Mouse (Mus musculus): ENCODE measurements around the gene Abca5.
"Not testable (repeated sequence)": the region's sequence is repeated elsewhere in the genome, so short reads cannot be mapped to it uniquely, and the experiment has no call there.

Gene Abca5

GRCm38 (mm10) chr11:110337289-110338245 lies at the start of gene Abca5:
TSS of gene Abca5 (minus strand) at chr11:110337716.
- peak; percentile 80 to 83 for DNase-seq

GRCm38 (mm10) chr11:110385487-110385886 lies 48.0 kb upstream of the Abca5 start:
- no peak for DNase-seq

- DNase-seq, result no peak
These were observed 42.8 kb upstream of the Abca5 start for GRCm38 (mm10) chr11:110380310-110380668.

- DNase-seq, result peak; percentile 92 to 96
These were observed 42.3 kb upstream of the Abca5 start for GRCm38 (mm10) chr11:110379661-110380309.

- DNase-seq, result no peak
These were observed 36.5 kb upstream of the Abca5 start for GRCm38 (mm10) chr11:110374036-110374435.

- DNase-seq, result no peak
These were observed 34.9 kb upstream of the Abca5 start for GRCm38 (mm10) chr11:110372266-110372954.

GRCm38 (mm10) chr11:110371827-110372226 lies 34.3 kb upstream of the Abca5 start:
- no peak for DNase-seq

GRCm38 (mm10) chr11:110369312-110370019 lies 31.9 kb upstream of the Abca5 start:
- DNase-seq, result peak; percentile 45 to 53

GRCm38 (mm10) chr11:110367638-110368037 lies 30.1 kb upstream of the Abca5 start:
- DNase-seq, result peak in 1 of 2 experiments; percentile 42

- DNase-seq, result no peak
These were observed 29.4 kb upstream of the Abca5 start for GRCm38 (mm10) chr11:110366902-110367301.

GRCm38 (mm10) chr11:110365016-110365415 lies 27.5 kb upstream of the Abca5 start:
- DNase-seq, result peak; percentile 63 to 85

GRCm38 (mm10) chr11:110357756-110358551 lies 20.4 kb upstream of the Abca5 start:
- DNase-seq, result peak in 1 of 2 experiments; percentile 58

- DNase-seq, result not testable (repeated sequence)
These were observed 17.6 kb upstream of the Abca5 start for GRCm38 (mm10) chr11:110355131-110355530.

- no peak for DNase-seq
These were observed 16.7 kb upstream of the Abca5 start for GRCm38 (mm10) chr11:110354261-110354660.

GRCm38 (mm10) chr11:110348170-110348569 lies 10.7 kb upstream of the Abca5 start:
- no peak for DNase-seq

- no peak for DNase-seq
These were observed 10.3 kb upstream of the Abca5 start for GRCm38 (mm10) chr11:110347768-110348167.

GRCm38 (mm10) chr11:110336814-110337288 lies 665 bp downstream of the Abca5 start:
- peak; percentile 6 to 19 for DNase-seq

- no peak for DNase-seq
These were observed 7.4 kb downstream of the Abca5 start for GRCm38 (mm10) chr11:110330093-110330492.

- DNase-seq, result no peak
These were observed 15.2 kb downstream of the Abca5 start for GRCm38 (mm10) chr11:110322266-110322665.

GRCm38 (mm10) chr11:110306475-110307168 lies 30.9 kb downstream of the Abca5 start:
- DNase-seq, result no peak

GRCm38 (mm10) chr11:110303411-110303810 lies 34.1 kb downstream of the Abca5 start:
- no peak for DNase-seq

Measured in kidney, adult 8-10 months (tissue).